Mouse (Mus musculus): ENCODE data around the gene Slc25a34.

DNA sequence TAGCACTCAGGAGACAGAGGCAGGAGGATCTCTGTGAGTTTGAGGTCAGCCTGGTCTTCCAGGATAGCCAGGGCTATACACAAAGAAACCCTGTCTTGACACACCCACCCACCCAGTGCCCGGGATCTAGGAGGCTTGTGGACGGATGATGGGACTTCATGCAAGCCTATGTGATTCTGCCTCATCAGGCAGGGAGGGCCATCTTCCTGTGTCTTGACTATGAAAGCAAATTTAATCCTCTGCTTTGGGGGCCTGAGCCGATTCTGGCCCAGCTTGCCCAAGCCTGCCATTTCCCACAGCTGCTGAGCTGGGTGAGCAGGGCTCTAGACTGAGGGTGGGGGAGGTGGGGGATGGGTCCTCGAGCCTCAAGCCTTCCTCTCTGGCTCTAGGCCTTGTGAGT is 19.7 kb downstream of the Slc25a34 start:
- TF ChIP-seq CTCF (IDR thresholded peaks at IDR 0.05; ENCODE audit: borderline replicate concordance, insufficient read depth, low read length) (no peak), POLR2A (IDR thresholded peaks at IDR 0.05; ENCODE audit: low read depth, low read length) (no peak)
